Mouse (Mus musculus) brain, embryonic 14.5 days (tissue): Measurements from ENCODE around the gene Syt12.

Experiments
- CTCF ChIP-seq: fragments of 200-500 bp; IDR thresholded peaks from 2 replicates; pipeline ENCODE4 v1.5.1; 2012; ENCODE audit warnings: inconsistent platforms, mild to moderate bottlenecking, moderate library complexity, borderline replicate concordance; ENCODE audit not compliant: insufficient read depth, insufficient read length; ENCODE audit errors: extremely low read depth
- POLR2A ChIP-seq: fragments of 200-500 bp; IDR thresholded peaks from 2 replicates; pipeline ENCODE4 v1.6.1; 2012; ENCODE audit warnings: mild to moderate bottlenecking, inconsistent platforms, borderline replicate concordance; ENCODE audit not compliant: poor library complexity, insufficient read depth, insufficient read length, severe bottlenecking; ENCODE audit errors: extremely low read depth

- TF ChIP-seq POLR2A (no peak), CTCF (no peak)
Observed at GRCm38 (mm10) chr19:4455071-4455800, 22.0 kb downstream of the Syt12 start.
